ENCODE assay signal across 22 mouse cellular contexts in genomic region chr4:59125053-59125452, GRCm38 (mm10). TPM values are rescaled to one million over a fixed set of nuclear protein-coding genes. Genes with fewer than 3 reads are reported as not detected.
DNase-seq lines count a peak whose midpoint lies in the region; TF ChIP-seq lines count a peak whose summit lies in the region.
"Had no signal": no experiment of that assay in that cellular context is flagged by ENCODE, and none has a peak within 500 bp of the region (broad histone marks: within the 10 kb centered on the region; RNA-seq: fewer than 3 reads in every experiment).

No protein-coding gene starts in this region.

- TF ChIP-seq RAD21 in MEL (IDR thresholded peaks at IDR 0.05; ENCODE audit: low read depth, low read length): no peak

- H3K36me3 ChIP-seq in MEL (ENCODE audit: control insufficient read depth in 1 of 2, insufficient read depth in 2 of 2, low read length in 2 of 2): peaks cover 0 to 3% of the 10 kb centered on the region in 2 experiments; a peak in 2 of 4 replicates
- H3K36me3 ChIP-seq: G1E had no signal

- H3K4me3 ChIP-seq in MEL (ENCODE audit: control insufficient read depth in 1 of 2, insufficient read depth in 1 of 2, low read depth in 2 of 2, low read length in 2 of 2): no peak overlapping the region

- no peak for TF ChIP-seq CTCF in MEL (IDR thresholded peaks at IDR 0.05 in 2 of 3, conservative IDR thresholded peaks at IDR 0.05 in 1 of 3; ENCODE audit: control insufficient read depth in 1 of 3, insufficient read depth in 1 of 3, low read depth in 2 of 3, low read length in 3 of 3, poor library complexity in 1 of 3, severe bottlenecking in 1 of 3)

- no peak overlapping the region for H3K9ac ChIP-seq in MEL (ENCODE audit: control insufficient read depth, low read depth, low read length, poor library complexity, severe bottlenecking)

- H3K27ac ChIP-seq in MEL (ENCODE audit: control insufficient read depth, low read depth, low read length): no peak overlapping the region

- H3K4me1 ChIP-seq in MEL (ENCODE audit: control insufficient read depth in 1 of 2, insufficient read depth in 2 of 2, low read length in 2 of 2): peaks cover 0 to 3% of the 10 kb centered on the region in 2 experiments; a peak in 1 of 4 replicates

- TF ChIP-seq EP300 in MEL (IDR thresholded peaks at IDR 0.05; ENCODE audit: low read depth in 1 of 2, low read length in 2 of 2): peak; percentile 19 to 31; a peak in 1 of 4 replicates

- TF ChIP-seq POLR2A in MEL (IDR thresholded peaks at IDR 0.05; ENCODE audit: control insufficient read depth in 1 of 2, insufficient read depth in 1 of 2, low read depth in 1 of 2, low read length in 2 of 2, poor library complexity in 1 of 2): no peak

- H3K27me3 ChIP-seq in MEL (ENCODE audit: control insufficient read depth in 1 of 2, insufficient read depth in 2 of 2, low read length in 2 of 2): no peaks in the 10 kb centered on the region
- H3K27me3 ChIP-seq: CH12.LX, Patski had no signal

- no peaks in the 10 kb centered on the region for H3K9me3 ChIP-seq in MEL (replicated peaks; ENCODE audit: insufficient read depth, low read length)
- H3K9me3 ChIP-seq: G1E had no signal

- no peaks in the 10 kb centered on the region for H3K79me2 ChIP-seq in MEL (ENCODE audit: control insufficient read depth, insufficient read depth, low read length, poor library complexity)

- no peak for DNase-seq in MEL (ENCODE audit: low read depth, low spot score)
- no peak for DNase-seq in kidney, postnatal 36 days
- DNase-seq: adrenal gland, adult 2 months; adrenal gland, adult 8-10 months; adrenal gland, postnatal 10 days; adrenal gland, postnatal 14 days; adrenal gland, postnatal 25 days; adrenal gland, postnatal 36 days; B cell, adult 2 months; cerebellum, adult 11 months; cerebellum, adult 11-12 months; cerebellum, adult 18-20 months; cerebellum, adult 2 months; cerebellum, adult 8-10 months had no signal

TF ChIP-seq in MEL, 35 proteins besides CTCF, POLR2A, EP300 and RAD21:
- TF ChIP-seq TCF12 (IDR thresholded peaks at IDR 0.05; ENCODE audit: low read depth, low read length) (peak; percentile 80), ZNF384 (IDR thresholded peaks at IDR 0.05; ENCODE audit: low read depth, low read length) (peak; percentile 88), GATA1 (IDR thresholded peaks at IDR 0.05; ENCODE audit: low read depth, low read length) (peak; percentile 49; the same call in 1 of the 2 replicates), ZKSCAN1 (IDR thresholded peaks at IDR 0.05; ENCODE audit: low read depth, low read length) (no peak), RCOR1 (IDR thresholded peaks at IDR 0.05; ENCODE audit: low read depth, low read length) (0 out of 2 replicates have a peak, but pooled peaks have one; percentile 24), HCFC1 (IDR thresholded peaks at IDR 0.05; ENCODE audit: low read depth, low read length) (no peak), ETS1 (IDR thresholded peaks at IDR 0.05; ENCODE audit: low read depth, low read length) (peak; percentile 46)

RNA-seq across cellular contexts. Expression of gene AI481877, which starts 13.7 kb away (rescaled TPM):
- total RNA-seq in MEL (2012; rRNA removed): not detected in 2 replicates
- polyA plus RNA-seq in MEL (2012; ENCODE audit: insufficient read depth in 1 of 2, insufficient read length in 2 of 2, low read depth in 1 of 2, low replicate concordance in 2 of 2, missing spikeins in 1 of 2): under 1 TPM in 1 of 2 experiments, not detected in 1; 0.01 TPM
- total RNA-seq: adrenal gland, adult 18-20 months; adrenal gland, adult 2 months; adrenal gland, postnatal 14 days; adrenal gland, postnatal 36 days; CH12.LX had no signal
- polyA plus RNA-seq: activated CD4-positive, CD25-positive, alpha-beta regulatory T cell, adult 4 months; adrenal gland, adult 2 months; brain, embryonic 14.5 days; C2C12; CD4-positive, CD25-positive, alpha-beta regulatory T cell, adult 4 months; cerebellum, adult 2 months; G1E had no signal
